Mouse (Mus musculus): ENCODE results near the gene Zfp735.

Zfp735 gene

GRCm38 (mm10) chr11:73688478-73688877 lies at the start of gene Zfp735:
Gene Zfp735 (plus strand): TSS chr11:73688778.
- DNase-seq, result no peak

GRCm38 (mm10) chr11:73759115-73759514 lies 70.5 kb downstream of the Zfp735 start:
- no peak for DNase-seq

All from layer of hippocampus, adult 9-11 months (tissue).